Mouse (Mus musculus) natural killer cell, adult 2 months (primary cell): ENCODE data around the gene Ly6g6e.

Experiments used
- DNase-seq, 2 experiments: peaks; one replicate each; pipeline ENCODE4 v3.0.0; 2022; ENCODE audit warnings: low spot score in 2 of 2

The Ly6g6e gene

DNA sequence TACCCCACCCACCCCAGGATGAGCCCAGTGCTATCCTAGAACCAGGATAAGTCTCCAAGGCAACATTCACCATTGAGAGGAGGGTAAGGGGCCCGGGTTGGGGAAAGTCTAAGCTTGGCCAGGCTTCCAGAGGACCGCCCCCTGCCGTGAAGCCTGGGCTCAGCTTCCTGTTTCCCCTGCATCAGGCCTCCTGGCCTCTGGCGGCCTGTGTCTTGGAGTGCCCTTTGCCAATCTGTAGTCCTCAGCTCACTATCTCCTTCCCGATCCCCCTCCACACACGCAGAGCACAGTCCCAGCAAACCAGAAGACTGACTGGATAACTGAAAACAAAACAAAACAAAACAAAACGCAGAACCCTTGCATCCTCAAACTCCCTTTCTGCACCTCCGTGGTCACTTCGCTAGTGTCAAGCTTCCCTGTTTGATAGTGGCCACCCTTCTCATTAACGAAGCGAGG lies 27.1 kb upstream of the Ly6g6e start, which contains the start of gene Clic1:
Clic1 (plus strand) TSS at position 406 of the 456 bp plus-strand sequence.
- no peak for DNase-seq

DNA sequence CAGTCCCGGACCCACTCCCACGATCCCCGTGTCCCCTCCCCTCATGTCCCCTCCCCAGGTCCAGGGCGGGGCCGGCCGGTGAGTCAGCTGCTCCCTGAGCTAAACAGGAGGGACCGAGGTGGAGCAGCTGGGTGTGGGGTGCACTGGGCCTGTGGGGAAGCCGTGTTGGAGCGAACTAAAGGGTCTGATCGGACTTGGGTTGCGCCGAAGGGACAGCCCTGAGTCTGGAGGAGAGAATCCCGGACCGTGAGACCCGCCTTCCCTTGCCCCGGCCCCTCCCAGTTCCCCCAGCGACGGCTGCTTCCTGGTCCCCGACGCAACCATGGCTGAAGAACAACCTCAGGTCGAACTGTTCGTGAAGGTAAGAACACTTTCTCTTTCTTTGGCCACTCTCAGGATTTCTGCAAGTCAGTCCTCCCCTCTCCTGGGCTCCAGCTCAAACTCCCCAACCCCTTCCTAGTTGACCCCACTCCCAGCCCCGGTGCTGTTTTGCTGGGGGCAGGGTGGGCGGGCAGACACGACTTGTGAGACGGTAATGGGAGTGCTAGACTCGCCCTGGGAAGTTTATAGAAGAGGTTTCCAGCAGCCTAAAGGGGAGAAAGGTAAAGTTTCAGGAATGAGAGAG lies 26.5 kb upstream of the Ly6g6e start:
- DNase-seq, result peak; percentile 53 to 60

DNA sequence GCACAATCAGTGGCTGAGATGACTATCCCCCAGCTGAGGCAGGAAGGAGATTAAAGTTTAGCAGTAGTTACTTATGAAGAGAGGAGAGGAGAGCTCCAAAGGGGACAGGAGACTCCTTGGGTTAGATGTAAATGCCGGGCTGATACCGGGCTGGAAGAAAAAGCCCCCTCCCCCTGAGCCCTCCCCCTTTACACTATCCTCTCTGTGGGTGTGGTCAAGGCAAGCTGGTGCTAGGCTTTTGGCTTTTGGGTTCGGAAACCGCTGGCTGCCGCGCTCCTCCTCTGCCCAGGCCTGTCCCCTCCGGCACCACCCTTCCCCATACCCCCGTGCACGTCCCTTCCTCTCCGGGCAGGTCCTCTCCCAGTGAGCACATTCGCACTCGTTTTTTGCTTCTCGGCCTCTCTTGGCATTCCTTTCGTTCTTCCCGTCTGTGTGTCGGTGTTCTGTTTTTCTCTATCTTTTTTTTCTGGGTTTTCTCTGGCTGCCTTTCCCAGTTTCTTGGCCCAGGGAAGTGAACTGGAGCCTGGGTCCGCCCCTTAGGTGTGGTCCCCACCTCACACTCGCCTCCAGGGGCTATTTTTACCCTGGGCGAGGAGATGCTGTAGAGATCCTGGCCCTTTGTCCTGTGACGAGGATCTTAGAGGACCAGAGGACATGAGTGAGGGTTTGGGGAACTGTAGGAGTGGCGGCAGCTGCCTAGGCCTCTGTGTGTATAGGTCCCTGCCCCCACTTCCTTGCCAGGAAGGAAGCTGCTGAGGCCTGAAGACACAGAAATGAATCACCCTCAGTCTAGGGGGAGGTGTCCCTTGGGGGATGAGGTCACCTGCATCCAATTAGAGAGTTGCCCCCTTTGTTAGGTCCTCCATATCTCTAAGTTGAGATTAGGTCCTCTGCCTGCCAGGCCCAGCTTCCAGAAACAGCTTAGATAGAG lies 25.3 kb upstream of the Ly6g6e start:
- DNase-seq, result peak; percentile 82 to 89

DNA sequence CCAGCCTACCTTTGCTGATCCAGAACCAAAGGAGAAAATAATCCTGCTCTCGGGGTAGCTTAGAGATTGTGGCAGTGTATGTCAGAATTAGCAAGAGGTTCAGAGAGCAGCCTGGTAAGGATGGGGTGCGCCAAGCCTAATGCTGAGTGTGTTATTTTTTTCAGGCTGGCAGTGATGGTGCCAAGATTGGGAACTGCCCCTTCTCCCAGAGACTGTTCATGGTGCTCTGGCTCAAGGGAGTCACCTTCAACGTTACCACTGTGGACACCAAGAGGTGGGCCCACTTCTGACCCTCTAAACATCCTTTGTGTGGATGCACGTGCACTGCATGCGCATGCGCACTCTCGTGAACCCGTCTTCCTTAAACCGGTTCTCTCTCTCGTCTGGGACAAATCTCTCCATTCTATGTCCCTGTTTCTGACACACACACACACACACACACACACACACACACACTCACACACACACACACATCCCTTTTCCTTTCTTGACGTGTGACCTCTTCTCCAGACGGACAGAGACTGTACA lies 24.4 kb upstream of the Ly6g6e start:
- no peak for DNase-seq

DNA sequence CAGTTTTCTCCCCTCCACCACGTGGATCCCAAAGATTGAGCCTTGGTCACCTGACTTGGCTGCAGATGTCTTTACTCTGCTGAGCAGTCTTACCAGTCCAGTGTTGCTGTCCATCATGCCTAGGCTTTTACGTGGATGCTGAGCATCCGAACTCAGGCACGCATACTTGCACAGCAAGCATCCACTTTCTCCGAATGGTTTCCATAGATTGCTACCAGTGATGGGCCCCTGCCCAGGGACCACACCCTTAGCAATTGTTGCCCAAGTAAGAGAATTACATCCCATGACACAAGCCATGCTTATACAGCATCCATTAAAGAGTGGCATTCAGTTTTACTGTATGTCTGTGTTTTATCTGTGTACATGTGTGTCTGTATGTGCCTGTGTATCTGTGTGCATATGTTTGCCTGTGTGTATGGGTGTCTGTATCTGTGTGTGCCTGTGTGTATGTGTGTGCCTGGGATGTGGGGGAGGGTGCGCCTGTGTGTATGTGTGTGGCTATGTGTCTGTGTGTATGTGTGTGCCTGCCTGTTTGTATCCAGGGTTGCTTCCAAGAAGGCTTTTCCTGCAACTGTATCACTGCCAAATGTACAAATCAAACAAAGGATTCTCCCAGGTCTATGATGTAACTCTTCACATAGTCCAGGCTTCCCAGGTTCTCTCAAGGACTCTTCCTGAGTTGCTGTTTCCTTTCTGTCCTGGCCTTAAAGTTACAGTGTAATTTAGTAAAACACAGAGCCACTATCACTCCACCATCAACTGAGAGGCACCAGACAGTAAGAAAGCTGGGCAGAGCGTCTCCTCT lies 20.8 kb upstream of the Ly6g6e start:
- DNase-seq, result no peak

DNA sequence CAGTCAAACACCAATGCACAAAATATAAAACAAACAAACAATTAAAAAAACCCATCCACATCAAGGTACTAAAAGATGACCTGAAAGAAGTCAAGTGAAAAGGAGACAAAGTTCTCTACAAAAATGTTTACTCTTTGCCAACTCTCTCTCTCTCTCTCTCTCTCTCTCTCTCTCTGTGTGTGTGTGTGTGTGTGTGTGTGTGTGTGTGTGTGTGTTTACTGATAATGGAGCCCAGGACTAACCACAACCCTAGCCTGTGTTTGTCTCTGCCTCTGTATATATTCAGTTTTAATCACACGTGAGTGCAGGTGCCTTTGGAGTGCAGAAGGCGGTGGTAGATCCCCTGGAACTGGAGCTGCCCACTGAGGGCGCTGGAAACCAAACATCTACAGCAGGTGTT lies 19.6 kb upstream of the Ly6g6e start:
- DNase-seq, result no peak

DNA sequence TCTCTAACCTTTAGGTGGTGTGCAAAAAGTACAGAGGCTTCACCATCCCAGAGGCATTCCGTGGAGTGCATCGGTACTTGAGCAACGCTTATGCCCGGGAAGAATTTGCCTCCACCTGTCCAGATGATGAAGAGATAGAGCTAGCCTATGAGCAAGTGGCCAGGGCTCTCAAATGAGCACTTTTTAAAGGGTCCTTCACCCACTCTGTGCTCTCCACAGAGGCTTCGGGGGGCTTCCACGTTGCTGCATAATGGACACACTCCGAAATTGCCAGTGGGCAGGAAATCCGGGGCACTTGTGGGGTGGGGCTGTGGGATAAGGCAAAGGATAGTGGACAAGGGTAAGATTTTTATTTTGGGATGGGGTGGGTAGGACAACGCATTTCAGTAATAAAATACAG lies 18.4 kb upstream of the Ly6g6e start:
- no peak for DNase-seq

DNA sequence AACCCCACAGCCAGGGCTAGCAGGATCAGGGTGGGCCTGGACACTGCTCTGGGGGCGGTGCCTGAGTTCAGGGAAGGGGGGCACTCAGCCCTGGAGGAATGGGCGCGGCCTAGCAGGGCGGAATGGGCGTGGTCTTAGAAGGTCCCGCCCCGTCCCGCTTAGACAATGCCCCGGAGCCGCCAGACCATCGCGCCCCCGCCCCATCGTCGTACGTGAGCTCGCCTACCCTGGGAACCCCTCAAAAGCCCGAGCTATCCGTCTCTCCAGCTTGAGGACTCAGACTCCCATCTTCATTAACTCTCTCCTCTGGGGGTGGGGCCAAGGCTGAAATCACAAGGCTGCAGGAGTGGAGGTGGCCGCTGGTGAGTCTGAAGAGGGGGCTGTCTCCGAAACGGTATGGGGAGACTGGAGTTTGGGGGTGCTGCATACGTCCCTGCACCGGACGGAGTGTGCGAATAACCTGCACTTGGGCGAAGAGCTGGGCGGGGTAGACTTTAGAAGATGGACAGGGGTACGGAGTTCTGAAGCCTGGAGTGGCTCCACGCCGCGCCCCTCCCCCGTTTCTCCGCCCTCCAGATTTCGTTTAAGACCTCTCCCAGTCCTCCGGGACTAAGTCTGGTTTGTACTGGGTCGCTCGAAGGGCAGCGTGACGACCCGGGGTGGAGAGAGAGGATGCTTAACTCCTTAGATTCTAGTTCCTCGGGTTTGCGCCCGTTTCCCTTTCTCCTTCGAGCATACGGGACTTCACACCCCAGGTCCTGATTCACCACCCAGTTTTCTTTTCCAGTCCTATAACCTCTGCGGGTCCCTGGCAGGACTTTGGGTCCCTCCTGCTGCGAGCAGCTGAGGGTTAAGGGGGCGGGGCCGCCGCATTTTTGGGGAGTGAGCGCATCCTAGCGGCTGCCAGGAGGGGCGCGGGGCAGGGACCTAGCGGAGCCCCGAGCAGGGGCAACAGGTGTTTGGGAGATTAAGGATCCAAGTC lies 17.5 kb upstream of the Ly6g6e start, which contains the start of gene Ddah2:
Ddah2 (plus strand) TSS at position 125 of the 982 bp plus-strand sequence.
- DNase-seq, result peak; percentile 72 to 86

DNA sequence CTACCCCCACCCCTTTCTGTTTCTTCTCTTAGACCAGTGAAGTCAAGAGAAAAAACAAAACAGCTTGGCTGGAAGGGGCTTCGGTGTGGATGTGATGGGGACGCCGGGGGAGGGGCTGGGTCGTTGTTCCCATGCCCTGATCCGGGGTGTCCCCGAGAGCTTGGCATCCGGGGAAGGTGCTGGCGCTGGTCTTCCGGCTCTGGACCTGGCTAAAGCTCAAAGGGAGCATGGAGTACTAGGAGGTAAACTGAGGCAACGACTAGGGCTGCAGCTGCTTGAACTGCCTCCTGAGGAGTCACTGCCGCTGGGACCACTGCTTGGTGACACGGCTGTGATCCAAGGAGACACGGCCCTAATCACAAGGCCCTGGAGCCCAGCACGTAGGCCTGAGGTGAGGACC lies 16.6 kb upstream of the Ly6g6e start:
- no peak for DNase-seq

DNA sequence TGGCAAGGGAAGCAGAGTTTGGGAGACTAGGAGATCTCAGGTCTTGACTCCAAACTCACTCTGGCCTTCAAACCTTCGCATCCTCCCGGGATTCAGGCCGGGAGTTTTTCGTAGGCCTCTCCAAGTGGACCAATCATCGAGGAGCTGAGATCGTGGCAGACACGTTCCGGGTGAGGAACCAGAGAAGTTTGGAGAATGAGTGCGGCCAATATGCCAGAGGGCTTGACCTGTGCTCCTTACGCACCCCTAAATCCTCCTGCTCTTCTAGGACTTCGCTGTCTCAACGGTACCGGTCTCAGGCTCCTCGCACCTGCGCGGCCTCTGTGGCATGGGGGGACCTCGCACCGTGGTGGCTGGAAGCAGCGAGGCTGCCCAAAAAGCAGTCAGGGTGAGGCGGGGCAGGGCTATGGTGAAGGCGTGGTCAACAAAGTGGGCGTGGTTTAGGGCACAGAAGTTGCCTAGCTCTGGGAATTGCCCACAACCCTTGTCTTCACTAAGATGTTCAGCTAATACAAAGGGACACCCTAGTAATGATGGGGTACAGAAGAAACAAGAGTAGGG lies 15.9 kb upstream of the Ly6g6e start:
- no peak for DNase-seq

DNA sequence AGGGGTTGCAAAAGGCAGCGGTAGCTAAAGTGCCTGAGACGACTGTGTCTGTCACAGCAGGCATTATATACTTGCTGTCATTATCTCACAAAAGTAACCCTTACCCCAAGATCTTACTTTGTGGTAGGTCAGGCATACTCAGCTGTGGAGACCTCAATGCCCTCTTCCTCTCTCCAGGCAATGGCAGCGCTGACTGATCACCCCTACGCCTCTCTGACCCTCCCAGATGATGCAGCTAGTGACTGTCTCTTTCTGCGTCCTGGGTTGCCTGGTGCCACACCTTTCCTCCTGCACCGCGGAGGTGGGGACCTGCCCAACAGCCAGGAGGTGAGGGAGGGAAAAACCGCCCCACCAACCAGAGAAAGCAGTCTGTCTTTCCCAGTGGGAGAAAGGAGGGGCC lies 15.4 kb upstream of the Ly6g6e start:
- DNase-seq, result no peak

DNA sequence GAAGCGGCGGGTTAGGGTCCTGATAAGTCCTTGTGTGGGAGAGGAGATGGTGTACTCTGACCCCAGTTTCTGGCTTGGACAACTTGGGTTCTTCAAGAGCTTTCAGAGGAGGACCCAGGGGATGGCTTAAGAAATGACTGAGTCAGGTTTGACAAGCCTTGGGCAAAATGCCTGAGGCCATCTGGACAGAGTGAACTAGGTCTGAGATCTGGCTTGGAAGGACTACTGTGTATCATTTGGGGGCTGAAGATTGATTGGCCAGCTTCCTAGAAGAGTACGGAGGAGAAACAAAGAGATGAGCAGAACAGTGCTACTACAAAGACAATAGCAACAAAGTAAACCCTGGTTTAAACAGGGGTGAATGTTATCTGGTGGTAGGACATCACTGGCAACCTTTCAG lies 13.2 kb upstream of the Ly6g6e start:
- no peak for DNase-seq

DNA sequence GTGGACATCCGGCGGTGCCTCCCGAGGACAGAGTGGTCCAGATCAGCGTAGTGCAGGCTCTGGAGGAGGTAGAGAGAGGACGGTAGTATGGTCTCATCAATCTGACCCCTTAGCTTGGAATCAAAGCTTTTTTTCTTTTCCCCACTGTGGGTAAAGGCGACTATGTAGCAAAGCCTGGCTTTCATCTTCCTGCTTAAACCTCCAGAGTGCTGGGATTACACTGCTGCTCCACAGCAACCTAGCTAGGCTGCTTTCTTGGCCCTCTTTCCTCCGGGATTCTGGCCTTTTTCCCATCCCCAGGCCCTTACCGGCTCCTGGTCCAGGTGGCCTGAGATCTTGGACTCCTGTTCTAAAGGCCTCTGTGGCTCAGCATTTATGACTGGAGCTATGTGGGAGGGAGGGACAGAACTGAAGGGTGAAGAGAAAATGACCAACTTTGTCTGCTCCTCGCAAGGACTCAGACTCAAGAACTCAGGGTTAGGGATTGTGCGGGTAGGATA lies 12.3 kb upstream of the Ly6g6e start:
- DNase-seq, result no peak

DNA sequence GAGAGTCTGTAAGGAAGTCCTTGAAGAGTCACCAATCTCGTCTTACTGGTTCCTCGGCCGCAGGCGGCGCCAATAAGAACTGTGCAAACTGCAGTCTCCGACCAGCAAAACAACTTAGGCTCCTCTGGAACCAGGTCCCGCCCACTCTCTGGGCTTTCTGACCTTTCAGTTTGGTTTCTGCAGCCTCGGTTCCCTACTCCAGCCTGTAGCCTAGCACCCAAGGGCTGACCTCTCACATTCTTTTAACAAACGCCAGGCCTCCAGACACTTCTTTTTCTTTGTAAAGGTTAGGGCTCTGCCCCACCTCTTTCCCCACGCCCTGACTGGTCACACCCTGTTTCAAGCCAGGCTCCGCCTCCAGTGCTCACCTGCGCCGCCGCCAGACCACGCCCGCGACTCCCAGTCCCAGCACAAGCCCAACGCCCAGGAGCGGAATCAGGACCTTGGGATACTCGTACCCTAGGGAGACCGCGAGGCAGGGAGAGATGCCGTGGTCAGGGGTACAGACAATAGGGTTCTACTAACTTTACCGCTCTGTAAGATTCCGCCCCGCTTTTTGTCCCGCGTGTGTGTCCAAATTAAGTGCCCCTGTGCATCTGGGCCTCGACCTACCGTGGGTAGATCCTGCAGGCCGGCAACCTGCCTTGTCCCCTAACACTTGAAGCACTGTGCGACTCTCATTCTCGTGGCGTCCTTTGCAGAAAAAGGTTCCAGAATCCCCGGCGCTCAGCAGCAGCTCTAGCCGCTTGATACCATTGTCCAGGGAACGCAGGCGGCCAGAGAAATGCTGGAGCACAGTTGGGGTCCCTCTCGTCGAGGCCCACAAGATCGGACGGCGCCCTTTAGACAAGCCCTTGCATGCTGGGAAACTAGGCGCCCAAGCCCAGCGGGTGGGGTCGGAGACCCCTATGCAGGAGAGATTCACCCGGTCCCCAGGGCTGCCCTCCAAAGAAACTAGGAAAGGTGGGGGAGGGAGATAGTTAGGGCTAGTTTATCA lies 11.5 kb upstream of the Ly6g6e start, which contains the start of gene Ly6g6c:
Ly6g6c (plus strand) TSS at position 438 of the 997 bp plus-strand sequence.
- DNase-seq, result no peak

DNA sequence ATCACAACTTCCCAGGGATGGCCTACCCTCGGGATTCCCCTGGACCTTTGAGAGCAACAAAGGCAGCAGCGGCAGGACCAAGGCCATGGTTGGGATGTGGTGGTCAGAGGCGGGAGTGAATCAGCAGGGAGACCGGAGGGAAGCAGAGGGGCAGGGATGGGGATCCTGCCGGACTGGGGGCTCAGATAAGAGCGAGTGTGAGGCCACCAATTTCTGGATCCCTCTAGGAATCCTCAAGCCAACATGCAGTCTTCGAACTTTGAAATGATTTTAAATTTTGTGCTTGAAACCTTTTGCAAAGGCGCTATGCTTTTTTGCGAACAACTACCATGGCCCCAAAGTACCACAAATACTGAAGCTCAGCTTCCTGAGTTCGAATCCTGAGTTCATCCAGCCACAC lies 10.6 kb upstream of the Ly6g6e start, which contains the start of gene Mpig6b:
Mpig6b (minus strand) TSS at position 101 of the 400 bp plus-strand sequence.
- no peak for DNase-seq

DNA sequence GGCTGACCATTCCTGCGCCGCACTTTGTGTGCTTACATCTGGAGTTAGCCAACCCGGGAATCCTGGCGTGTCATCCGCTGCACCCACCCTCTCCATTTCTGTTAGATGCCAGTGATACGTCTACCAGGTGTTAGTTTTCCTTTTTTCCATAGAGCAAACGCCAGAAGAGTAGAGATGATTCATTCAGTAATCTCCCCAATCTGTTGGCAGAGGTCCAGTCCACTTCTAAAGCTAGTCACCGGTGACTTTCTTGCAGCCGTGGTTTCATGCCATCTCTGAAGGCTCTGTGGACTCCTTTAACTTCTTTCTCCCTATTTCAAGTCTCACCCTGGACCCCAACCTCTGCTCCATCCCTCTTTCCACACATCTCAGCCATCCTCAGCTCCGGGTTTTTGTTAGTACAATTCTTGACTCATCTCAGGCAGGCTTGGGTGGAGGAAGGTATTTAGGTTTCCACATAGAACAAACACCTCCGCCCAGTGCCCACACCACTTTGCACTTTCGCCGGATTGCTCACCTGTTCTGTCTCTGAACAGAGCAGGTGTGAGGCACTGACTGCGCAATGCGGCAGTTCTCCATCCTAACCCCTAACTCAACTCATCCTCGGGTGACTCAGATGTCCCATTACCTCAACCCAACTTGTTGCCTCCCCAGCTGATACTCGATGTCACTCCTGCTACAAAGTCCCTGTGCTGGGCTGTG lies 8.3 kb upstream of the Ly6g6e start:
- DNase-seq, result no peak

DNA sequence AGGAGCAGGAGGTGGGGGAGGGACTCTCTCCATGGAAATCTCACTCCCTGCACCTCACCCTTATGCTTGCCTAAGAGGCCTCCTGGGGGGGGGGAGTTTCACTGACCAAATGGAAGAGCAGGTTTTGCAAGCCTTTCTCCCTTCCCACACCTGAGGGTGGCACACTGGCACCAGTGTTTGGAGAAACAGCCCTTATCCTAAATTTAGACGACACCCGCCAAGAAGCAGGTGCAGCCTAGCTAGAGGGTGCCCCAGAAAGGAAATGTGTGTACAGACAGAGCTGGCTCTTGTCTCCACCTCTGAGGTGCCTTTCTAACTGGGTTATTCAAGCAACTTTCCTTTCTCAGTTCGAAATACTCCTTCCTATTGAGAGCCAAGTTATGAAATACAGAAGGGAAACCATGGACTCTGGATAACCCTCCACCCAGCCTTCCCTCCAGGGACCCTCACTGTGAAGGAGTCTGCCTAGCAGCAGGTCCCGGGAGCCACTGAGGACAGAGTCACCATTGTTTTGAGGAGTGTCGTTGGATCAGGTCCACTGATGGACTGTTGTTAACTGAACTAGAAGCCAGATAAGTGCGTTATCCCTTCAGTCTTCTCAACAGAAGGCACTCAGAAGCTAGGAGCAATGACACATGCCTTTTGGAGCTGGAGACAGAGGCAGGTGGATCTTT lies 6.0 kb upstream of the Ly6g6e start:
- DNase-seq, result no peak
